Mouse (Mus musculus): ENCODE measurements around the gene Ces4a.
"Not testable (repeated sequence)": the region's sequence is repeated elsewhere in the genome, so short reads cannot be mapped to it uniquely, and the experiment has no call there.

Ces4a gene

GRCm38 (mm10) chr8:105131509-105131908, at the start of gene Ces4a:
Ces4a (plus strand) TSS chr8:105131800.
- no peak for DNase-seq (ENCODE audit: low read depth, low spot score)

GRCm38 (mm10) chr8:105083449-105084050, 48.0 kb upstream of the Ces4a start, which contains the start of gene Ces3b:
Ces3b (plus strand) TSS chr8:105083753.
- DNase-seq (ENCODE audit: low read depth, low spot score): no peak

GRCm38 (mm10) chr8:105088166-105088565, 43.4 kb upstream of the Ces4a start:
- not testable (repeated sequence) for DNase-seq (ENCODE audit: low read depth, low spot score)

- DNase-seq (ENCODE audit: low read depth, low spot score): no peak
These were observed 43.0 kb upstream of the Ces4a start for GRCm38 (mm10) chr8:105088581-105088980.

- no peak for DNase-seq (ENCODE audit: low read depth, low spot score)
These were observed 37.6 kb upstream of the Ces4a start for GRCm38 (mm10) chr8:105093992-105094391.

- not testable (repeated sequence) for DNase-seq (ENCODE audit: low read depth, low spot score)
These were observed 29.4 kb upstream of the Ces4a start for GRCm38 (mm10) chr8:105102101-105102785.

- not testable (repeated sequence) for DNase-seq (ENCODE audit: low read depth, low spot score)
These were observed 27.9 kb upstream of the Ces4a start for GRCm38 (mm10) chr8:105103701-105104100.

- no peak for DNase-seq (ENCODE audit: low read depth, low spot score)
These were observed 27.4 kb upstream of the Ces4a start for GRCm38 (mm10) chr8:105104220-105104619.

GRCm38 (mm10) chr8:105129864-105130263, 1.7 kb upstream of the Ces4a start:
- DNase-seq (ENCODE audit: low read depth, low spot score): no peak

- peak; percentile 61 for DNase-seq (ENCODE audit: low read depth, low spot score)
These were observed 6.8 kb downstream of the Ces4a start for GRCm38 (mm10) chr8:105138423-105138822.

GRCm38 (mm10) chr8:105142395-105142794, 10.8 kb downstream of the Ces4a start:
- DNase-seq (ENCODE audit: low read depth, low spot score): peak; percentile 10

- DNase-seq (ENCODE audit: low read depth, low spot score): no peak
These were observed 20.1 kb downstream of the Ces4a start for GRCm38 (mm10) chr8:105151654-105152053.

- no peak for DNase-seq (ENCODE audit: low read depth, low spot score)
These were observed 21.2 kb downstream of the Ces4a start for GRCm38 (mm10) chr8:105152623-105153398.

GRCm38 (mm10) chr8:105154316-105154715, 22.7 kb downstream of the Ces4a start:
- DNase-seq (ENCODE audit: low read depth, low spot score): no peak

- DNase-seq (ENCODE audit: low read depth, low spot score): no peak
These were observed 23.6 kb downstream of the Ces4a start for GRCm38 (mm10) chr8:105155091-105155745.

GRCm38 (mm10) chr8:105157555-105157954, 26.0 kb downstream of the Ces4a start:
- DNase-seq (ENCODE audit: low read depth, low spot score): peak; percentile 71

- no peak for DNase-seq (ENCODE audit: low read depth, low spot score)
These were observed 26.5 kb downstream of the Ces4a start for GRCm38 (mm10) chr8:105158084-105158483.

GRCm38 (mm10) chr8:105161121-105161652, 29.6 kb downstream of the Ces4a start:
- no peak for DNase-seq (ENCODE audit: low read depth, low spot score)

GRCm38 (mm10) chr8:105164272-105164902, 32.8 kb downstream of the Ces4a start:
- no peak for DNase-seq (ENCODE audit: low read depth, low spot score)

GRCm38 (mm10) chr8:105165191-105165590, 33.6 kb downstream of the Ces4a start:
- DNase-seq (ENCODE audit: low read depth, low spot score): no peak

- no peak for DNase-seq (ENCODE audit: low read depth, low spot score)
These were observed 35.5 kb downstream of the Ces4a start for GRCm38 (mm10) chr8:105167116-105167515.

Measured in CD4-positive helper T cell, adult 2 months (primary cell).